ENCODE assay signal across 22 mouse cellular contexts in the genomic region with DNA sequence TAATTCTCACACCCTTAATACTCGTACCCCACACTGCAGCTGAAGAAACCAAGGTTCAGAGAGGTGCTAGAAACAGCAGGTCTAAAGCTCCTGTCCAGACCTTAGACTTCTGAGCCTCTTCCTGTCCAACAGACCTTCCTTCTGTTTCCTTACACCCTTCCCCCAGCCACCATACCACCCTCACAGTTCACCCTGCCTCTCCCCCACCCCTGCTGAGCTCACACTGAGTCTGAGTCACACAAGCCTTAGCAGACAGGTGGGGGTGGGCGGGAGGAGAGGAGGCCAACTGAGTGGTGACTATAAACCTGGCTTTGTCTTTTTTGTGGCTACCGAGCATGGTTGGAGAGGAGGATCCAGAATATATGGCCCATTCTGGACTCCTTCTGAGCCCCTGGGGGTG. TPM values are rescaled to one million over a fixed set of nuclear protein-coding genes. Genes with fewer than 3 reads are reported as not detected.
A peak's percentile ranks its signal among the peaks of the same experiment; 100 is the strongest.
DNase-seq lines count a peak whose midpoint lies in the region; TF ChIP-seq lines count a peak whose summit lies in the region.
"Had no signal": no experiment of that assay in that cellular context is flagged by ENCODE, and none has a peak within 500 bp of the region (broad histone marks: within the 10 kb centered on the region; RNA-seq: fewer than 3 reads in every experiment).

No protein-coding gene starts in this region.

- TF ChIP-seq POLR2A in myocyte (IDR thresholded peaks at IDR 0.05; ENCODE audit: insufficient read length, low read depth): no peak

- no peaks in the 10 kb centered on the region for H3K27me3 ChIP-seq in myocyte (ENCODE audit: control insufficient read depth, insufficient read depth, insufficient read length)
- H3K27me3 ChIP-seq: forebrain, embryonic 13.5 days; heart, embryonic 12.5 days; heart, embryonic 15.5 days; hindbrain, embryonic 15.5 days had no signal

- TF ChIP-seq CTCF in left cerebral cortex, adult 2 months (IDR thresholded peaks at IDR 0.05): no peak

- H3K79me2 ChIP-seq in myocyte (ENCODE audit: control insufficient read depth, insufficient read depth): no peaks in the 10 kb centered on the region

- peak overlapping the region; percentile 55; the same call in 1 of the 2 replicates for H3K27ac ChIP-seq in left cerebral cortex, adult 2 months
- H3K27ac ChIP-seq: forebrain, embryonic 10.5 days; forebrain, embryonic 13.5 days; heart, embryonic 15.5 days; hindbrain, embryonic 15.5 days had no signal

- H3K4me2 ChIP-seq in myocyte (ENCODE audit: low read depth): peak overlapping the region; percentile 30
- H3K4me2 ChIP-seq: forebrain, embryonic 13.5 days; heart, embryonic 12.5 days; heart, embryonic 15.5 days; hindbrain, embryonic 15.5 days had no signal

- intact Hi-C loops in left cerebral cortex, adult 2 months (cut with DNase I): no loop called here
- intact Hi-C loops in heart, postnatal 25 days (cut with DNase I): no loop called here

- H3ac ChIP-seq in myocyte (ENCODE audit: control insufficient read depth, insufficient read length): no peak overlapping the region

- H3K36me3 ChIP-seq in myocyte (ENCODE audit: control insufficient read depth, insufficient read depth): no peaks in the 10 kb centered on the region
- H3K36me3 ChIP-seq: forebrain, embryonic 10.5 days; heart, embryonic 12.5 days; heart, embryonic 15.5 days; hindbrain, embryonic 15.5 days had no signal

- peak in 1 of 2 experiments; percentile 56 for DNase-seq in left cerebral cortex, adult 2 months (ENCODE audit: extremely low spot score in 1 of 2, low spot score in 2 of 2)
- no peak for DNase-seq in left cerebral cortex, adult 11 months (ENCODE audit: low spot score)
- DNase-seq in 3T3-L1 (ENCODE audit: low read depth, low spot score): peak; percentile 24
- DNase-seq in NIH3T3 (ENCODE audit: low read depth): peak; percentile 66
- DNase-seq in lung, postnatal 10 days: no peak
- DNase-seq in cerebellum, postnatal 14 days: no peak
- DNase-seq in heart, postnatal 25 days (ENCODE audit: low spot score): no peak
- DNase-seq: adrenal gland, adult 2 months; adrenal gland, postnatal 14 days; cerebellum, adult 11-12 months; cerebellum, adult 8-10 months; cerebellum, postnatal 10 days; gastrocnemius, postnatal 25 days; heart, adult 18-20 months; heart, postnatal 10 days; heart, postnatal 4 days had no signal

- H3K4me3 ChIP-seq in left cerebral cortex, adult 2 months: no peak overlapping the region
- H3K4me3 ChIP-seq in myocyte: no peak overlapping the region
- H3K4me3 ChIP-seq: forebrain, embryonic 10.5 days; forebrain, embryonic 13.5 days; heart, embryonic 12.5 days; heart, embryonic 15.5 days; hindbrain, embryonic 15.5 days had no signal

TF ChIP-seq in myocyte, 11 proteins besides CTCF, POLR2A, EP300 and RAD21:
- TF ChIP-seq MYOD1 (IDR thresholded peaks at IDR 0.05; ENCODE audit: control insufficient read depth in 1 of 3, insufficient read length in 2 of 3, low read depth in 2 of 3): peak in 1 of 3 experiments; percentile 47
- TF ChIP-seq REST (IDR thresholded peaks at IDR 0.05; ENCODE audit: insufficient read depth, insufficient read length): no peak

RNA-seq across cellular contexts. Expression of gene Pitpnm3, which starts 24.9 kb away (rescaled TPM):
- total RNA-seq in left cerebral cortex, adult 2 months (2021): 10 to 100 TPM; 88.9 to 92.4 TPM
- polyA plus RNA-seq in myocyte (2012; fragmentation: generic; extraction: Trizol): 0.04 TPM
- total RNA-seq in heart, postnatal 25 days (2021): 1 to 10 TPM; 1.6 to 1.8 TPM

Comparison
In these comparisons a context has a peak if more than half of its experiments do, and no peak if none do; other contexts are left out.
1. DNase-seq: peak in 3T3-L1 (single experiment) and NIH3T3 (single experiment); none in left cerebral cortex, adult 11 months (single experiment), lung, postnatal 10 days (single experiment), cerebellum, postnatal 14 days (0 of 2) and heart, postnatal 25 days (single experiment).
2. RNA of gene Pitpnm3, which starts 24.9 kb away (total RNA-seq): 88.9 to 92.4 TPM in left cerebral cortex, adult 2 months; 1.6 to 1.8 TPM in heart, postnatal 25 days; every median in the first group is over 10 times any median in the second.